Mouse (Mus musculus) left cerebral cortex, postnatal 4 days (tissue): ENCODE data around the gene Gm21244. TPM values are rescaled to one million over a fixed set of nuclear protein-coding genes. Genes with fewer than 3 reads are reported as not detected.
"Not testable (repeated sequence)": the region's sequence is repeated elsewhere in the genome, so short reads cannot be mapped to it uniquely, and the experiment has no call there.

Experiments used
- DNase-seq: peaks from one replicate; pipeline ENCODE4 v3.0.0-alpha.2; 2022
- intact Hi-C: fragments of 180-260 bp; cut with DNase I; formaldehyde crosslinking; loops from one replicate; pipeline ENCODE4 v1.15.1; 2025
- total RNA-seq, 2 experiments: library from RNA; stranded (reverse); gene quantifications; 2 replicates each; pipeline ENCODE4 v1.2.3; 2021

Gene Gm21244
- total RNA-seq, result not detected

DNA sequence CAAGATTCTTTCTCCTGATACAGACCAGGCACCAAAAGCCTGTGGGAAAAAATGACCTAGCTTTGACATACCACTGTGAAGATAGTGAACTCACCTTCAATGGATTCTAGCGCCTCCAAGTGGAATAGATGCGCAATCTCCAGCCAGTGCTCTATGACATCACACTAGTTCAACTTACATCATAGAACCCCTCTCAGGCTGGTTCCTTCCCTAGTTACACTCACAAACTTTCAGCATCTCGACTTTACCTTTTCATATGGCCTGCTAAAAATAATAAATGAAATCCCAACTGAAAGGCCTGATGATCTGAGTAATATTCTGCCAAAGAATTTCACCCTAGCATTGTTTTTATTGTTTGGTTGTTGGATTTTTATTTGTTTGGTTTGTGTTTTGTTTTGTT, at the start of gene Gm21244:
Gene Gm21244, minus strand, starts transcription at position 101 of the 400 bp plus-strand sequence.
- DNase-seq, intact Hi-C loops: not testable (repeated sequence)

Other genes starting within 250 kb of the Gm21244 start
- gene Gm28998, start 84.5 kb upstream of the Gm21244 start, total RNA-seq, result not detected
- not detected for gene Gm21788, start 235.7 kb upstream of the Gm21244 start, total RNA-seq